Mouse (Mus musculus) MN1 (cell line): ENCODE results near the gene Mcemp1.

Experiments
- DNase-seq: peaks from one replicate; pipeline ENCODE4 v3.0.0-alpha.2; 2016; ENCODE audit warnings: low spot score

Gene Mcemp1

DNA sequence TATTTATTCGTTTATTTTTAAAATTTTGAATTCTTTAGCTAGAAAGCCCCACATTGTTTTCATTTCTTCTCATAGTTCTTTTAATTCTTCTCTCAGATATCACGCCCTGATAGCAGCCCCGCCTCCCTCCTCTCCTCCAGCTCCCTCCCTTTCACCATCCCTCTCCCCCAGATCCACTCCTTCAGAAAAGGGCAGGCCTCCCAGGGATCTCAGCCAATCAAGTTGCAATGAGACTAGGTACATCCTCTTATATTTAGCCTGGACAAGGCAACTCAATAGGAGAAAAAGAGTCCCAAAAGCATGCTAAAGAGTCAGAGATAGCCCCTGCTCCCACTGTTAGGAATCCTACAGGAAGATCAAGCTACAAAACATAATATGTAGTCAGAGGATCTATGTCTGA lies 9.1 kb downstream of the Mcemp1 start:
- DNase-seq: peak; percentile 54

DNA sequence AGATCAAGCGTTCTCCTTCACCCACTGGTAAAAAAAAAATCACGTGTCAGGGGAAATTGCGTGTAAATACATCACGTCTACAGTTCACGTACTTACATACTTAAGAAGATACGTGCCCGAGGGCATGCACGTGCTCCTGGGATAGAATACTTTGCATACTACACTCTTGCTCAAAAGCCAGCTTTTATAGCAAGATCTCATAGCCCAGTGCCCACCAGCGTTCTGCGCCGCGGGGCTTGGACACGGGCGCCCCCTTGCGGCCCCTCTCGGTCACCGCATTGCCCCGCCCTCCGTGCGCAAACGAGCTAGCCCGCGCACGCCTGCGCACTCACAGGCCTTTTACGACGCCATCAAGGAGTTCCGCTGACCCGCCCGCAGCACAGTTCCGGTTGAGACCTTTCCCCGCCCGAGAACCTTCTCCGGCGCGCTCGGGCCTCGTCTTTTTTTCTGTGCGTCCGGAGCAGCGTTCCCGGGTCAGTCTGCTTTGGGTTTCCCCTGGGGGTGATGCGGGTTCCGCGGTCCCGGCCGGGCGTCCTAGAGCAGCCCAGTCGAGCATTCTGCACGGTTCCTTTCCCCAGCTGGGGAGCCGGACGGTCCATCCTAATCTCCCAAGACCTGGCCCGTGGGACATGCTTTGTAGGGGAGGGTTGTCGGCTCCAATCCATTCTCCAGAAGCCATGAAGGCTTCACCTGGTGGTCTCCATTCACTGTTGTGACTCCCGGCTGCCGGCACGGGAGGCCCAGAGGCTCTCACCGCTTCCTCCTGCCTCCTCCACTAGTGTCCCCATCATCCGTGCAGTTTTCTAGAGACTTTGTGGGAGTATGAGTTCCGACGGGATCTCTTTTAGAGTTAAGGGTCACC lies 10.8 kb downstream of the Mcemp1 start, which contains the start of gene Trappc5:
TSS of gene Trappc5 (plus strand) at position 169 of the 862 bp plus-strand sequence.
- DNase-seq: peak; percentile 99

DNA sequence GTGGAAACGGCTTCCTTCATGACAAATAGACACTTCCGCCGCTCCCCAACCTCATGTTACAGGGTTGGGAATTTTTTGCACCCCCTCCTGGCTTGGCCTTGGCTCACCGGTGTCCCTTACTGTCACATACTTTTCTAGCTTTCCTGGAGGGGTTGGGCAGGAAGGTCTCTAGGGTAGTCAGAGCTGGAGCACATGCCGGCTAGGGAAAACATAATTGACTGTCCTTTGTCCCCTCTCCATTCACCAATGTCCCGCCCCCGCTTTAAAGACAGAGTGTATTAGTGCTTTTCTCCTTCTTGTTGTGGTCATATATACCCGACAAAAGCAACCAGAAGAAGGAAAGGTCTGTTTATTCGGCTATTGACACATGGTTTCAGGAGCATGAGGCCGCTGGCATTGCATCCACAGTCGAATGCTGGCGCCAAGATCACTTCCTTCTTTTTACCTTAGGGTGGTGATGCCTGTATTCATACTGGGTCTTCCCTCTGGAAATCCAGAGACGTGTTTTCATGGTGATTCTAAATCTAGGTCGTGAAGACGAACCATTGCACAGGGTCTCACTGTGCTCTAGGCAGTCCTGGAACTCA lies 11.5 kb downstream of the Mcemp1 start:
- peak; percentile 59 for DNase-seq

GRCm38 (mm10) chr8:3678831-3679230 lies 13.3 kb downstream of the Mcemp1 start:
- DNase-seq: no peak

GRCm38 (mm10) chr8:3679236-3679635 lies 13.7 kb downstream of the Mcemp1 start:
- no peak for DNase-seq

DNA sequence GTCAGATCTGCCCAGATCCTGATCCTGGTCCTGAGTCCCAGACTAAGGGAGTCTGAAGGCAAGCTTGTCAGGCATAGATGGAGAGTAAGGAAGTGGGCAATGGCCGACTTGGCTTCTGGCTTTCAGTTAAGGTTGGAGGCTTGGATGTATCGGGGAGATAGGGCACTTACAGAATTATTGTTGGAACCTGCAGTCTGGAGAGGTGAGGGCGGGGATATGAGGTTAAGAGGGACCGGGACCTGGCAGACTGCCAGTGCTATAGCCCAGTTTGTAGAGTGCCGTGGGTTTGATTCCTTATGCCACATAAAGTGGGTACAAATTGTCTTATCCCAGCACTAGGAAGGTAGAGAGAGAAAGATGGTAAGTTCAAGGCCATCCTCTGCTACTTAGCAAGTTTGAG lies 14.1 kb downstream of the Mcemp1 start:
- no peak for DNase-seq

- no peak for DNase-seq
Measured at GRCm38 (mm10) chr8:3682435-3682834, 16.9 kb downstream of the Mcemp1 start.

DNA sequence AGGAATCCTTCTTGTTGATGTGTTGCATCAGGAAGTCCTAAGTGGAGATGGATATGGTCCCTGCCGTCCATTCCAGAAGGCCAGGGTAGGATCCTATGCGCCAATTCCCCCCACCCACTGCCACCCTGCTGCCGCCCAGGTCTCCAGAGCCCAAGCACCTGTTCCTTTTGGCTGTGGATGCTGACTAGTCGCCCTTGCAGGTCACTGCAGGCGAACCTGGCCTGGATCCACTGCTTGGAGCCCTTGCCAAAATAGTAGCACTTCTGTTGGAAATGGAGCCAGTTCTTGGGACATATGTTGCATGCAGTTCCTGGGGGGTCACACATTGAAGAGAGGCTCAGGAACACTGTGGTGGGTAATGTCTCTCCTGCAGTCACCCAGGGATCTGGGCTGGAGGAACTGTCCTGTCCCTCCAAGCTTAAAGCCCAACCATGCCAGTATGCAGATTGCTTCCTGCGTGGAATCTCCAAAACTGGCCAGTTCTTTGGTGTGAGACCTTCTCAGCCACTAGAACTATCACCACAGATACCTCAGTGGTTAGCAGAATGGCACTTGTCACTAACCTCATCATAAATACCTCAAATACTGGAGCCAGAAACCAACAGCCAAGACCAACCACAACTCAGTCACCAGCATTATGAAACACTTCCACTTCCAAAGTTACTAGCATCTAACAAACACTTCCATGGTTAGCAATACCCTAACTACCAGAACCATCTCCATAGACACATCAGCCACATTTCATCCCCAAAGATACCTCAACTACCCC lies 18.0 kb downstream of the Mcemp1 start:
- no peak for DNase-seq

DNA sequence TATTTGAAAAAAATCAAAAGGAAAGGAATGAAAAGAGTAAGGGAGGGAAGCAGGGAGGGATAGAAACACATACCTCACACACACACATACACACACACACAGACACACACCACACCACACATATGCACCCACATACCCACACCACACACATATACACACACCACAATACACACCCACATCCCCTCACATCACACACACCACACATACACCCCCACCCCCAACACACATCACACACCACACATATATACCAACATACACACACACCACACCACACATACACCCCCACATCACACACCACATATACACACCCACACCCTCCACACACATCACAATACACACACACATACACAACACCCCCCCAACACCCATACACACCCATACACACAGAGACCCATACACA lies 19.0 kb downstream of the Mcemp1 start:
- no peak for DNase-seq

DNA sequence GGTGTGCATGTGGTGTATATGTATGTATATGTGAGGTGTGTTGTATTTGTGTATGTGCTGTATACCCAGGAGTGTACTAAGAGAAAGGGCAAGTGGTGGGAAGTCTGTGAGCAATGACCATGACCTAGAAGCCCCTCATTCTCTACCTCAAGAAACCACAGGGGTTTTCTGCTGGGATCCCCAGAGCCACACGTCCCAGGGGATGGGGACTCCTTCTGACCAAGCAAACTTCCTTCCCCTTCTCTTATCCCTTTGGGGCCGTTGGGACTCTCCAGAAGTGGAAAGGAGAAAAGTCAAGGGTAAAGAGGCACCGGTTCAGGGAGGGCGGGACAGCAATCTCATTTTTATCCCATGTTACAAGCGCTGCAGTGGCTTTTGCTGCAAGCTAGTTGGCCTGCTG lies 19.9 kb downstream of the Mcemp1 start:
- no peak for DNase-seq

- no peak for DNase-seq
Measured at GRCm38 (mm10) chr8:3687537-3687936, 22.0 kb downstream of the Mcemp1 start.

- DNase-seq: no peak
Measured at GRCm38 (mm10) chr8:3690774-3691173, 25.2 kb downstream of the Mcemp1 start.

DNA sequence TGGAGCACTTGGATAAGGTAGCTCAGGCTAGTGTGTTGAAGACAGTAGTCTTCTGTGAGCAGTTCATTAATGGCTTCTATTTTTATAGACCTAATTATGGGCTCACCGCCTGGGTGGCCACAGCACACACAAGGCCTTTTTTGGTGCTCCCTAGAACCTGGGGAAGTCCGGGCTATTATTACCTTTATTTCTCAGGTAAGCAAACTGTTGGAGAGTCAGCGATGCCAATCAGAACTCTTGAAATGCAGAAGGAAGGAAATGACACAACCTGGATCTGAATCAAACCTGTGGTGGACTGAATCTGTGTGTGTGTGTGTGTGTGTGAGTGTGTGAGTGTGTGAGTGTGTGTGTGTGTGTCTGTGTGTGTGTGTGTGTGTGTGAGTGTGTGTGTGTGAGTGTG lies 28.6 kb downstream of the Mcemp1 start, which contains the start of gene Fcer2a:
TSS of gene Fcer2a (minus strand) at position 55 of the 400 bp plus-strand sequence.
- DNase-seq: no peak

GRCm38 (mm10) chr8:3701491-3701890 lies 35.9 kb downstream of the Mcemp1 start:
- DNase-seq: no peak

DNA sequence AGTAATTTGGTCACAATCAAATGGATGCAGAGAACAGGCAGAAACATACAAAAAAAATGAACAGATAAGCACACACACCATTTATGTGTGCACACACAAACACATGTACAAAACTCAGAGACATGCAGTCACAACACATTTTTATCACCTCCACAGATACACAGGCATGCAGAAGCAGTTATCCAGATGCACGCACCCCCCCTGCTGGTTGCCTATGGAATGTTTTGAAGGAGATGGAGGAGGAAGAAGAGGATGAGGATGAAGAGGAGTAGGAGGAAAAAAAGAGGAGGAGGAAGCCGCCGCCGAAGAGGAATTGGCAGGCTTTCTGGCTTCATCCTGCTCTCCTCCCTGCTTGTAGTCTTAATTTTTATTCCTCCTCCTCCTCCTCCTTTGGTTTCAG lies 40.2 kb downstream of the Mcemp1 start:
- no peak for DNase-seq

- DNase-seq: no peak
Measured at GRCm38 (mm10) chr8:3707611-3708010, 42.1 kb downstream of the Mcemp1 start.

GRCm38 (mm10) chr8:3710312-3710711 lies 44.8 kb downstream of the Mcemp1 start:
- no peak for DNase-seq

- DNase-seq: no peak
Measured at GRCm38 (mm10) chr8:3711646-3712045, 46.1 kb downstream of the Mcemp1 start.

- DNase-seq: no peak
Measured at GRCm38 (mm10) chr8:3717321-3717954, 51.9 kb downstream of the Mcemp1 start.

DNA sequence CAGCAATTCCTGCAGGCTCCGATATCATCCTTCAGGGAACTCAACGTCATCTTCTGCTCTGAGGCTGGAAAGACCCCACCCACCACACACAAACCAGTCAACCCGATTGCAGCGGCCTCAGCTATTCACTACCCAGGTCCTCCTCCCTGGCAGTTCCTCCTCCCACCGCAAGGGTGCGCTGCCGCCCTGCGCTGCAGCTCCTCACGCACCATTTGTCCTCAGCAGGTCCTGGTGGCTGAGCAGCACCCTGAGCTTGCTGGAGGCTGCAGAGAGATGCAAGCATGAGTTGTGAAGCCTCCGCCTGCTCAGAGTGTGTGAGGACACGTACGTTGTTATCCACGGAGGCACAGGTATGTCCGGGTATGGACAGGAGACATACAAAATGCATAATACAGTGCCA lies 53.0 kb downstream of the Mcemp1 start:
- peak; percentile 28 for DNase-seq
